Mouse (Mus musculus) heart, postnatal 36 days (tissue): ENCODE data around the gene Elp4. TPM values are rescaled to one million over a fixed set of nuclear protein-coding genes. Genes with fewer than 3 reads are reported as not detected.

Experiments
- DNase-seq, 2 experiments: peaks; one replicate each; pipeline ENCODE4 v3.0.0; 2021 to 2022
- intact Hi-C: fragments of 180-260 bp; cut with DNase I; formaldehyde crosslinking; loops from one replicate; pipeline ENCODE4 v1.15.1; 2025
- total RNA-seq, 2 experiments: library from RNA; stranded (reverse); gene quantifications; 2 replicates each; pipeline ENCODE4 v1.2.3; 2021

Gene Elp4
- total RNA-seq, 2 experiments from 2014 or later, result 10.4 to 13.8 TPM

GRCm38 (mm10) chr2:105673631-105674060 is 230.7 kb downstream of the Elp4 start:
- intact Hi-C loops, result loop anchor here (5.0 kb wide), 2 partner anchors 329 to 541 kb away; partner anchors contain the start of gene Dnajc24

GRCm38 (mm10) chr2:105673054-105673453 is 231.3 kb downstream of the Elp4 start:
- DNase-seq, result no peak
- intact Hi-C loops, result loop anchor here (5.0 kb wide), 2 partner anchors 329 to 541 kb away; partner anchors contain the start of gene Dnajc24

More at GRCm38 (mm10) chr2:105673631-105674060, 230.7 kb downstream of the Elp4 start:
- DNase-seq, result peak; percentile 36 to 58

GRCm38 (mm10) chr2:105672596-105672960 is 231.8 kb downstream of the Elp4 start:
- intact Hi-C loops, result loop anchor here (5.0 kb wide), 2 partner anchors 330 to 540 kb away; partner anchors contain the start of gene Dnajc24
- DNase-seq, result no peak

- intact Hi-C loops, result loop anchor here (5.0 kb wide), 2 partner anchors 330 to 540 kb away; partner anchors contain the start of gene Dnajc24
- no peak for DNase-seq
These were observed 232.4 kb downstream of the Elp4 start for GRCm38 (mm10) chr2:105671798-105672595.

- DNase-seq, result no peak
- intact Hi-C loops, result loop anchor here (5.0 kb wide), 2 partner anchors 331 to 539 kb away; partner anchors contain the start of gene Dnajc24
These were observed 233.1 kb downstream of the Elp4 start for GRCm38 (mm10) chr2:105671116-105671797.

- DNase-seq, result no peak
- intact Hi-C loops, result loop anchor here (5.0 kb wide), 2 partner anchors 332 to 538 kb away; partner anchors contain the start of gene Dnajc24
These were observed 233.7 kb downstream of the Elp4 start for GRCm38 (mm10) chr2:105670731-105671095.

- no peak for DNase-seq
- intact Hi-C loops, result loop anchor here (5.0 kb wide), 2 partner anchors 332 to 538 kb away; partner anchors contain the start of gene Dnajc24
These were observed 234.3 kb downstream of the Elp4 start for GRCm38 (mm10) chr2:105669881-105670730.

GRCm38 (mm10) chr2:105669371-105669861 is 234.9 kb downstream of the Elp4 start:
- no peak for DNase-seq
- intact Hi-C loops, result no loop called here

- DNase-seq, result no peak
These were observed 235.8 kb downstream of the Elp4 start, which contains the start of gene Pax6 for GRCm38 (mm10) chr2:105668271-105669270. Gene Pax6, plus strand, starts transcription at chr2:105668900.

GRCm38 (mm10) chr2:105667626-105667950 is 236.8 kb downstream of the Elp4 start:
- intact Hi-C loops, result no loop called here
- no peak for DNase-seq

More at GRCm38 (mm10) chr2:105668271-105669270, 235.8 kb downstream of the Elp4 start, which contains the start of gene Pax6:
- intact Hi-C loops, result no loop called here

- no peak for DNase-seq
- intact Hi-C loops, result no loop called here
These were observed 237.4 kb downstream of the Elp4 start for GRCm38 (mm10) chr2:105666763-105667625.

- no peak for DNase-seq
- intact Hi-C loops, result no loop called here
These were observed 238.0 kb downstream of the Elp4 start for GRCm38 (mm10) chr2:105666331-105666730.

- intact Hi-C loops, result no loop called here
- DNase-seq, result no peak
These were observed 238.7 kb downstream of the Elp4 start for GRCm38 (mm10) chr2:105665491-105666250.

GRCm38 (mm10) chr2:105664996-105665395 is 239.4 kb downstream of the Elp4 start:
- intact Hi-C loops, result no loop called here
- DNase-seq, result no peak

- intact Hi-C loops, result no loop called here
- DNase-seq, result no peak
These were observed 241.3 kb downstream of the Elp4 start for GRCm38 (mm10) chr2:105663101-105663511.

- DNase-seq, result no peak
- intact Hi-C loops, result no loop called here
These were observed 241.8 kb downstream of the Elp4 start for GRCm38 (mm10) chr2:105662606-105663005.

GRCm38 (mm10) chr2:105662121-105662520 is 242.2 kb downstream of the Elp4 start:
- no peak for DNase-seq
- intact Hi-C loops, result no loop called here
